Mouse (Mus musculus) left cerebral cortex, postnatal 4 days (tissue): ENCODE measurements around the gene Pnpla6. TPM values are rescaled to one million over a fixed set of nuclear protein-coding genes. Genes with fewer than 3 reads are reported as not detected.
A peak's percentile ranks its signal among the peaks of the same experiment; 100 is the strongest.

Source experiments
- DNase-seq: peaks from one replicate; pipeline ENCODE4 v3.0.0-alpha.2; 2022
- intact Hi-C: fragments of 180-260 bp; cut with DNase I; formaldehyde crosslinking; loops from one replicate; pipeline ENCODE4 v1.15.1; 2025
- total RNA-seq, 2 experiments: library from RNA; stranded (reverse); gene quantifications; 2 replicates each; pipeline ENCODE4 v1.2.3; 2021

Pnpla6 gene
- total RNA-seq = 10 to 100 TPM; 75.9 to 81.6 TPM

DNA sequence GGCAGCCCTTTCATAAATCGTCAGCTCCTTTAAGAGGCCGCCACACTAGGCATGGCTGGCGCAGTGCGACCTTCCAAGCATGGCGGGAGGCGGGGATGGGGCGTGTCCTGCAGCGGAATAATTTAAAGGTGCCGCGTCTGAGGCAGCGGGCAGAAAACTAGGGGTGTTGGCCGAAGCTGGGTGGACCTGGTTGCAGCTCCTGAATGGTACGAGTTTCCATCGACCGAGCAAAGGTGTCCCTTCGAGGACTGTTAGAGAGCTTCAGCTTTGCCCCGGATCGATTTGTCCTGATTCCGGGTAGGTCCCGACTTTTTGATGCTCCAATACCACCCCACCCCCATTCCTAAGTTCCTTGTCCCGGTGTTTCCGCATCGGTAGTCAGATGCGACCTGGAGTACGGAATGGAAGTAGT is at the start of gene Pnpla6:
Gene Pnpla6 (plus strand): TSS at position 125 of the 412 bp plus-strand sequence.
- intact Hi-C loops = no loop called here
- peak; percentile 87 for DNase-seq

DNA sequence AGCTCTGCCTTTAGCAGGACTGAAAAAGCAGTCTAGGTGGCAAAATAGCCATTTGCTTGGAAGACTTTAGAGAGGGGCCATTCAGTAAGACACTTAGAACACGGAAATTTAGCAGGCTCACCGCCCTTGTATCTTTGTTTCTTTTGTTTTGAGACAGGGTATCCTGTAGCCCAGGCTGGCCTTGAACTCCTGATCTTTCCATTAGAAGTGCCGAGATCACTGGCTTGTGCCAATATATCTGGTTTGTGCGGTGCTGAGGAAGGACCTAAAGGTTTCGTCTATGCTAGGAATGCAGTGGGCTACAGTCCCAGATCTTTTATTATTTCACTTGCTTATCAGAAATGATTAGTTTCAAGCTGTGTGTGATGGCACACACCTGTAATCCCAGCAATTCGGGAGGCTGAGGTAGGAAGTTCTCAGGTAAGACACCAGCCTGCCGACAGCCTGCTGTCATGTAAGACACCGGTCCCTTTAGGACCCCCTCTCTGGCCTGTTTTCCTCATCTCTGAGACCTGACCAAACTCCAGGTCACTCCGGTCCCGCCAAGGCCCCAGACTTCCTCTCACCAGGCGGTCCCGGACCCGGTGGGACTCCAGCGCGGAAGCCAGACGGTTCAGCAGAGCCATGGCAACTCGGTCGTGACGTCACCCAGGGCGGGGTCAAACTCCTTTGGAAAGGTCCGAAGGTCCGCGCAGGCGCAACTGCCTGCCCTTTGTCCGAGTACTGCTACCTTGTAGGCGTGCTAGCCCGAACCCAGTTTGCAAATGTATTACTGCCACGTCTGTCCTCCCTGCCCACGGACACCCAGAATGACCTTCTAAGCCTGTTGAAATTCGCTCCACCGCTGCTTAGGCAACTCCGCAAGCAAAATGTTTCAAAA is 47.9 kb upstream of the Pnpla6 start, which contains the start of gene Pex11g:
Gene Pex11g (minus strand): TSS at position 675 of the 880 bp plus-strand sequence.
- peak; percentile 98 for DNase-seq
- intact Hi-C loops = loop anchor here (10.0 kb wide), 1 partner anchor 208 kb away; the partner anchor contains the start of genes Fcor and Trappc5

- intact Hi-C loops = loop anchor here (10.0 kb wide), 1 partner anchor 207 kb away; the partner anchor contains the start of genes Fcor and Trappc5
- DNase-seq = no peak
Measured at GRCm38 (mm10) chr8:3467886-3468545, 47.2 kb upstream of the Pnpla6 start.

GRCm38 (mm10) chr8:3468838-3469237 is 46.3 kb upstream of the Pnpla6 start:
- no peak for DNase-seq
- intact Hi-C loops = loop anchor here (10.0 kb wide), 1 partner anchor 206 kb away; the partner anchor contains the start of genes Fcor and Trappc5

DNA sequence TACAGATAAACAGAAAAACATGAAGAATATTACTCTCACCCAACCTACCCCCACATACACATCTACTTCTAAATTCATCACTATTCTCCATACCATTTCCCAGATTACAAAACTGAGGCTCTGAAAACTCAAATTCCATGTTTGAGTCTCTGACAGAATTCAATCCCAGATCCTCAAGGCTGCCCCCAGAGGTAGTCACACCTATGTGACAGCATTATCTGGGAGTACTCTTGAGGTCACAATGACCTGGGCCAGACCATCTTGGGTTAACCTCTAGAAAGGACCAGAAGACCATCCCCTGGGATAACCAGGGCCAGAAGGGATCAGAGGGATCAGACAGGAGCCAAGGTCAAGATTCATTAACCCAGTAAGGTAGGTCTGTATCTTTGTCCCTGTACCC is 44.6 kb upstream of the Pnpla6 start, which contains the start of gene Tex45:
Gene Tex45 (plus strand): TSS at position 301 of the 400 bp plus-strand sequence.
- intact Hi-C loops = no loop called here
- no peak for DNase-seq

- DNase-seq = no peak
- intact Hi-C loops = no loop called here
Measured at GRCm38 (mm10) chr8:3475715-3476429, 39.3 kb upstream of the Pnpla6 start.

- DNase-seq = no peak
- intact Hi-C loops = no loop called here
Measured at GRCm38 (mm10) chr8:3480221-3480785, 34.9 kb upstream of the Pnpla6 start.

GRCm38 (mm10) chr8:3481605-3482004 is 33.6 kb upstream of the Pnpla6 start:
- intact Hi-C loops = no loop called here

DNA sequence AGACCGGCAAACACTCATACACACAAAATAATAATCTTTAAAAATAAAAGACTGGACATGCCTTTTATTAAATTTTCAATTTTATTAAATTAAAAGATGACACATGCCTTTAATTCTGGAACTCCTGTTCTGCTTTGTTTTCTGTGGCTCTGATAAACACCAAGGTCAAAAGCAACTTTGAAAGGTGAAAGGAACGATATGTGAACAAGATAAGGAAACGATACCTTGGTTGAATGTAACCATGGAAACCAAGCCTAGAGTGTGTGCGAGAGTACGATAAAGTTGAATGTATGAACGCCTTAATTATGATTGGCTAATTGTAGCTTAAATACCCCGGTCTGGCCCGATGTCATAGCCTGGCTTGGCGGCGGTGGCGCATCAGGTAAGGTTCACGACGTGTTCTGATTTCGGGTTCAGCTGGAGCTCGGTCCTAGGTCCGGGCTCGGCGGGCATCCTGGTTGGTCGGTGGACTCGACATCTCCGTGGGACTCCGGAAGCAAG is 32.9 kb upstream of the Pnpla6 start:
- DNase-seq = no peak

More at GRCm38 (mm10) chr8:3481605-3482004, 33.6 kb upstream of the Pnpla6 start:
- DNase-seq = no peak

GRCm38 (mm10) chr8:3483546-3483945 is 31.6 kb upstream of the Pnpla6 start:
- DNase-seq = no peak
- intact Hi-C loops = no loop called here

More for the DNA sequence above, 32.9 kb upstream of the Pnpla6 start:
- intact Hi-C loops = no loop called here

DNA sequence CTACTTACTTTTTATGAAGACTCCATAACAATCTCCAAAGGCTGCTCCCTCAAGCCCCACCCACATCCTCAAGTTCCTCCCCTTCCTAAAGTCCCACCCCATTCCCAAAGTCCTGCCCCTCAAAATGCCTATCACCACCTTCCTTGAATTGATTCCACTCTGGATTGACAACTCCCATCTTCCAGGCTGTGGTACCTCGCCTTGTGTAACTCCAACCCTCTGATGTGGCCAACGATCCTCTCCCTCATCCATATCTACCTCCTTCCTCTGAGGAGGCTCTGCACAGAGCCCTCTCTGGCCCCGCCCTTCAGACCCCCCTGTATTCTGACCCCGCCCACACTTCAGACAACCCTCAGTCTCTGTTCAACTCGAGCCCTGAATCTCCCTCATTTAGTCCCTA is 30.0 kb upstream of the Pnpla6 start:
- no peak for DNase-seq
- intact Hi-C loops = no loop called here

DNA sequence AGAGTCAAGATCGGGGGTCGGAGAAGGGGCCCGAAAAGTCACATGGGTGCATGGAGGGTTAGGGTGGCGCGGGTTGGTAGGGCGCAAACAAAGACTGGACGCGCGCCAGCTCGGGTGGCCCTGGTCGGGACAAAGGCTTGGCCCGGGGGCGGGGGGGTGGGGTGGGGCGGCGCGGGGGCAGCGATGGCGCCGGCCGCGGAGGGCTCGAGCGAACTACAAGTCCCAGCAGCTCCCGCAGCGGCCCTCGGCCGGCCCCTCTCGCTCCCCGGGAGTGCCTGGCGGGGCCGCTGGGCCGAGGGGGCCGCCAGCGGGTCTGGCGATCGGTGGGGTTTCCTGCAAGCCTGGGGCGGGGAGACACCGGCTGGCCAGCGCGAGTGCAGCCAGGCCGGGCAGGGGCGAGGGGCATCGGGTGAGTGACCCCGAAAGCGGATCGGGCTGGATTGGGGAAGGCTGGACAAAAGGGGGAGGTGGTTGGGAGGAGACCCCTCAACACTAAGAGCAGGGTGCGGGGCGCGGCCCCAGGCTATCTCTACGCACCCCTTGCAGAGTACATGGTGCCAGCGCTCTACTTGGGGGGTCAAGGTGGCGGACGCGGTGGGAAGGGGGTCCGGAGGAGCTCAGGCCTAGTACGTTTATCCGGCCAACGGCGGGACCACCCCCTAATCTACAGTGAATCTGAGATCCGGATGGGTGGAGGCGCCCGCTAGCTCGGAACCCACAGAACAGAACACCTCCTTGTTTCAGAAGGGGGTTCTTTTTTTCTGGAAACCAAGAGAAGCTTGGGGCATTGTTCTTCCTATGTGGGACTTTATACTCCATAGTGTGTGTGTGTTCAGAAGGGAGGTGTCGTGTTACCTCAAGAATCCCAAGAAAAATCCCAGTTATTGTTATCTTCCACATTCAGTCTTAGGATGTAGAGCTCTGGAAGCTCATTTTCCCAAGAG is 22.0 kb upstream of the Pnpla6 start, which contains the start of gene Zfp358:
Gene Zfp358 (plus strand): TSS at position 238 of the 944 bp plus-strand sequence.
- intact Hi-C loops = no loop called here
- DNase-seq = peak; percentile 89

GRCm38 (mm10) chr8:3493845-3494208 is 21.4 kb upstream of the Pnpla6 start:
- intact Hi-C loops = no loop called here
- no peak for DNase-seq

DNA sequence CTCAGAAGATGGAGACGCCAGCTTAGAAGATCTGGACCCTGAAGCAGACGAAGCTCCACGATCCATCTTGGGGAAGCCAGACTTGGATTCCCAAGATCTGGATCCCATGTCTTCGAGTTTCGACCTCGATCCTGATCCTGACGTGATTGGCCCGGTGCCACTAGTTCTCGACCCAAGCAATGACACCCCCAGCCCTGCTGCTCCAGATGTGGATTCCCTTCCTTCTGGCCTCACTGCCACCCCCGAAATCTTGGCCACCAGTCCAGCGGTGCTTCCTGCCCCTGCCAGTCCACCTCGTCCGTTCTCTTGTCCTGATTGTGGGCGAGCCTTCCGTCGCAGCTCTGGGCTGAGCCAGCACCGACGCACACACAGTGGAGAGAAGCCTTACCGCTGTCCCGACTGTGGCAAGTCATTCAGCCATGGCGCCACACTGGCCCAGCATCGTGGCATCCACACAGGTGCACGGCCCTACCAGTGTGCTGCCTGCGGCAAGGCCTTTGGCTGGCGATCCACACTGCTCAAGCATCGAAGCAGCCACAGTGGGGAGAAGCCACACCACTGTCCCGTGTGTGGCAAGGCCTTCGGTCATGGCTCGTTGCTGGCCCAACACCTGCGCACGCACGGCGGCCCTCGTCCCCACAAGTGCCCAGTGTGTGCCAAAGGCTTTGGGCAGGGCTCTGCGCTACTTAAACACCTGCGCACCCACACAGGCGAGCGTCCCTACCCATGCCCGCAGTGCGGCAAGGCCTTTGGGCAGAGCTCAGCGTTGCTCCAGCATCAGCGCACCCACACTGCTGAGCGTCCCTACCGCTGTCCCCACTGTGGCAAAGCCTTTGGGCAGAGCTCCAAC is 19.4 kb upstream of the Pnpla6 start:
- DNase-seq = no peak
- intact Hi-C loops = no loop called here

- DNase-seq = no peak
- intact Hi-C loops = no loop called here
Measured at GRCm38 (mm10) chr8:3496428-3496748, 18.8 kb upstream of the Pnpla6 start.

- intact Hi-C loops = no loop called here
- no peak for DNase-seq
Measured at GRCm38 (mm10) chr8:3498583-3498982, 16.6 kb upstream of the Pnpla6 start.

- DNase-seq = no peak
- intact Hi-C loops = no loop called here
Measured at GRCm38 (mm10) chr8:3499751-3500150, 15.4 kb upstream of the Pnpla6 start.
